Mouse (Mus musculus) stomach, embryonic 14.5 days (tissue): ENCODE results near the gene Cerk. TPM values are rescaled to one million over a fixed set of nuclear protein-coding genes. Genes with fewer than 3 reads are reported as not detected.
"Not testable (repeated sequence)": the region's sequence is repeated elsewhere in the genome, so short reads cannot be mapped to it uniquely, and the experiment has no call there.

Experiments
- ATAC-seq: fragments of 200-750 bp; cut with Nextera tagmentation; 2 replicates; pipeline ENCODE4 v1.8.0; 2017; ENCODE audit warnings: low read depth, moderate TSS enrichment; ENCODE audit not compliant: insufficient number of reproducible peaks, insufficient read depth, low FRiP score
- H3K27ac ChIP-seq: fragments of 300-500 bp; sonication (generic); 2 replicates; pipeline ENCODE4 v1.5.1; 2014; ENCODE audit warnings: mild to moderate bottlenecking, low read length, moderate library complexity, mixed read lengths
- H3K27me3 ChIP-seq: fragments of 300-500 bp; sonication (generic); 2 replicates; pipeline ENCODE4 v1.6.1; 2014; ENCODE audit warnings: low read length, control low read depth, mixed read lengths; ENCODE audit not compliant: control insufficient read depth, insufficient read depth
- H3K36me3 ChIP-seq: fragments of 300-500 bp; sonication (generic); 2 replicates; pipeline ENCODE4 v1.6.1; 2014; ENCODE audit warnings: mild to moderate bottlenecking, control low read depth, low read length, moderate library complexity, mixed read lengths; ENCODE audit not compliant: control insufficient read depth, insufficient read depth
- H3K4me1 ChIP-seq: fragments of 300-500 bp; sonication (generic); 2 replicates; pipeline ENCODE4 v1.6.1; 2014; ENCODE audit warnings: low read length, control low read depth, mixed read lengths; ENCODE audit not compliant: control insufficient read depth, insufficient read depth
- H3K4me2 ChIP-seq: fragments of 300-500 bp; sonication (generic); replicated peaks from 2 replicates; pipeline ENCODE4 v1.6.1; 2014; ENCODE audit warnings: low read depth, low read length, control low read depth
- H3K4me3 ChIP-seq: fragments of 300-500 bp; sonication (generic); 2 replicates; pipeline ENCODE4 v1.5.1; 2014; ENCODE audit warnings: low read depth, low read length, control low read depth
- H3K9ac ChIP-seq: fragments of 300-500 bp; sonication (generic); replicated peaks from 2 replicates; pipeline ENCODE4 v1.6.1; 2014; ENCODE audit warnings: low read depth, mild to moderate bottlenecking, control low read depth, low read length, moderate library complexity, mixed read lengths
- H3K9me3 ChIP-seq: fragments of 300-500 bp; sonication (generic); 2 replicates; pipeline ENCODE4 v1.6.1; 2016; ENCODE audit warnings: low read depth, low read length, control low read depth; ENCODE audit not compliant: control insufficient read depth
- WGBS: fragments of 180-500 bp; shearing (Covaris S2); extraction: QIAGEN DNeasy Blood & Tissue Kit; methylation state at CpG from one replicate; pipeline ENCODE4 v1.1.7; 2014; 5-methylcytosine and 5-hydroxymethylcytosine counted together
- polyA plus RNA-seq: library from polyadenylated mRNA; unstranded; fragments of >200 nt; fragmentation: Nextera tagmentation; extraction: Ambion mirVana; gene quantifications from 2 replicates; pipeline ENCODE4 v1.2.1, GENCODE M21; 2014

The Cerk gene
- polyA plus RNA-seq, 1 experiment from 2014 or later = 10.3 TPM

GRCm38 (mm10) chr15:86167787-86168504 is 18.0 kb downstream of the Cerk start:
- Histone ChIP-seq H3K27ac (no peak overlapping the region), H3K4me2 (no peak overlapping the region), H3K36me3 (no peaks in the 10 kb centered on the region), H3K4me1 (0 out of 2 replicates have a peak, but pooled peaks cover 2% of the 10 kb centered on the region), H3K4me3 (no peak overlapping the region), H3K9me3 (no peaks in the 10 kb centered on the region), H3K27me3 (no peaks in the 10 kb centered on the region), H3K9ac (no peak overlapping the region)
- no peak for ATAC-seq
- WGBS = 73% methylated on average over 10 of the region's 10 CpGs

- H3K27me3 ChIP-seq = no peaks in the 10 kb centered on the region
- H3K9me3 ChIP-seq = no peaks in the 10 kb centered on the region
- H3K4me3 ChIP-seq = no peak overlapping the region
- no peak for ATAC-seq
- 0 out of 2 replicates have a peak, but pooled peaks cover 2% of the 10 kb centered on the region for H3K4me1 ChIP-seq
- no peak overlapping the region for H3K9ac ChIP-seq
- 84% methylated on average over 7 of the region's 7 CpGs for WGBS
- H3K36me3 ChIP-seq = no peaks in the 10 kb centered on the region
- no peak overlapping the region for H3K27ac ChIP-seq
- H3K4me2 ChIP-seq = no peak overlapping the region
These were observed 18.8 kb downstream of the Cerk start for GRCm38 (mm10) chr15:86167032-86167655.

GRCm38 (mm10) chr15:86165811-86166590 is 19.9 kb downstream of the Cerk start:
- Histone ChIP-seq H3K9ac (no peak overlapping the region), H3K9me3 (no peaks in the 10 kb centered on the region), H3K36me3 (peaks cover 5% of the 10 kb centered on the region; the same call in 1 of the 2 replicates), H3K4me1 (0 out of 2 replicates have a peak, but pooled peaks cover 2% of the 10 kb centered on the region), H3K4me2 (no peak overlapping the region), H3K27me3 (no peaks in the 10 kb centered on the region), H3K4me3 (no peak overlapping the region), H3K27ac (no peak overlapping the region)
- no peak for ATAC-seq
- 90% methylated on average over 24 of the region's 24 CpGs for WGBS

DNA sequence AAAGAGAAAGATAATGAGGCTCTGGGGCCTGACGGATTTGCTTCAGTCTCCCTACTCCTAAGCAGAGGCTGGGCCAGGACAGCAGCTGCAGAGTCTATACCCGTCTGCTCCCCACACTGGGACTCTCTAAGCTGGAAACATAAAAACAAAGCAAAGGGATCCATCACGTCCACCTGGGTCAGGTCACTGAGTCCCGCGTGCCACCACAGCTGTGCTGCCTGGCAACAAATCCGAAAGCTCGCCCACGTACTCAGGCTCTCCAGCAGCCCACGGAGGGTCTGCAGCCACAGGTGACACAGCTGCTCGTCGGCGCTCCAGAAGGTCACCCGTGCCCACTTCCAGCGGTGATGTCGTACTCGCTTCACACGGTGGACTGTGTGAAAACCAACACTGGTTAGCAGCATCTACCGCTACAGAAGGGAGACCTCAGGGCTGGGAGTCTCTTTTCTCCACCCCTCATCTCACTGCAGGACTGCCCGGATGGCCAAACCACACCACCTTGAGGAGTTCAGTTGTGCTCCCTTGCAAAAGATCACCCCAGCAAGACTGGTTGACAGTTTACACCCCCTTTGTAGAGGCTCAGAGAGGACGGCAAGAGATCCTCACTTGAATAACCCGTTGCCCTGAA is 21.1 kb downstream of the Cerk start:
- Histone ChIP-seq H3K27ac (no peak overlapping the region), H3K9ac (no peak overlapping the region), H3K36me3 (peaks cover 5% of the 10 kb centered on the region; the same call in 1 of the 2 replicates), H3K4me3 (no peak overlapping the region), H3K9me3 (no peaks in the 10 kb centered on the region), H3K4me1 (no peaks in the 10 kb centered on the region), H3K4me2 (no peak overlapping the region), H3K27me3 (no peaks in the 10 kb centered on the region)
- 69% methylated on average over 21 of the region's 21 CpGs for WGBS
- no peak for ATAC-seq

DNA sequence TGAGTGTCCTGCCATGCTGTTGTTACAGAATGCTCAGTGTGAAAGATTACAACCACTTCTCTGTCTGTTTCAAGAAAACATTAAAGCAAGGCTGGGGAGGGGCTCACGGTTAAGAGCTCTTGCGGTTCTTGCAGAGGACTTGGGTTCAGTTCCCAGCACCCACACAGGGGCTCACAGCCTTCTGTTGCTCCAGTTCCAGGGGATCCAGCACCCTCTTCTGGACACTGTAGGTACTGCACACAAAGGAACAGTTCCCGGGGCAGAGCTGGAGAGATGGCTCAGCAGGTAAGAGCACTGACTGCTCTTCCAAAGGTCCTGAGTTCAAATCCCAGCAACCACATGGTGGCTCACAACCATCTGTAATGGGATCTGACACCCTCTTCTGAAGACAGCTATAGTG is 24.1 kb downstream of the Cerk start:
- not testable (repeated sequence) for ATAC-seq, H3K36me3 ChIP-seq

DNA sequence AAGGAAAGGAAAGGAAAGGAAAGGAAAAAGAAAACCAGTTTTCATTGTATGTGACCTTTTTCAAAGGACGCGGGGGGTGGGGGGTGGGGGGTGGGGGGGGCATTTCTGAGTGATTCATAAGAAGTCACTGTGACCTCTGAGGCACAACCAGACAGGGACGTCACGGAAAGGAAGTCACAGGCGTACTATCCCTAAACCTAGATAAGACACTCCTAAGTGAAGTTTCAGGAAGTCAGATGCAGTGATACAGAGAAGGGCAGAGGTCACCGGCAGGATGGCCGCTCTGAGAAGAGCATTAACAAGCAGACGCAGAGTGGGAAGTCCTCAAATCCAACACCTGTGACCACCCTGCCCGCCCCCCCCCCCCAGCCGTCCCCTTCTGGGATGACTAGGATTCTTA is 25.0 kb downstream of the Cerk start:
- Histone ChIP-seq H3K4me1 (no peaks in the 10 kb centered on the region), H3K9ac (no peak overlapping the region), H3K4me3 (no peak overlapping the region), H3K27ac (no peak overlapping the region), H3K9me3 (no peaks in the 10 kb centered on the region), H3K36me3 (peaks cover 5% of the 10 kb centered on the region; the same call in 1 of the 2 replicates), H3K27me3 (no peaks in the 10 kb centered on the region), H3K4me2 (no peak overlapping the region)
- 69% methylated on average over 10 of the region's 10 CpGs for WGBS
- ATAC-seq = no peak

More for the DNA sequence above, 24.1 kb downstream of the Cerk start:
- H3K9ac ChIP-seq, H3K9me3 ChIP-seq, H3K27ac ChIP-seq, H3K4me1 ChIP-seq, H3K27me3 ChIP-seq, H3K4me2 ChIP-seq, H3K4me3 ChIP-seq: not testable (repeated sequence)
- WGBS = 95% methylated on average over 3 of the region's 3 CpGs

GRCm38 (mm10) chr15:86159719-86160118 is 26.2 kb downstream of the Cerk start:
- H3K9ac ChIP-seq = no peak overlapping the region
- no peak overlapping the region for H3K27ac ChIP-seq
- no peak overlapping the region for H3K4me2 ChIP-seq
- no peaks in the 10 kb centered on the region for H3K27me3 ChIP-seq
- no peaks in the 10 kb centered on the region for H3K4me1 ChIP-seq
- WGBS = 87% methylated on average over 5 of the region's 5 CpGs
- peaks cover 5% of the 10 kb centered on the region; the same call in 1 of the 2 replicates for H3K36me3 ChIP-seq
- no peak for ATAC-seq
- no peaks in the 10 kb centered on the region for H3K9me3 ChIP-seq
- H3K4me3 ChIP-seq = no peak overlapping the region

- H3K36me3 ChIP-seq = peaks cover 5% of the 10 kb centered on the region; the same call in 1 of the 2 replicates
- no peaks in the 10 kb centered on the region for H3K27me3 ChIP-seq
- H3K9me3 ChIP-seq = no peaks in the 10 kb centered on the region
- H3K9ac ChIP-seq = no peak overlapping the region
- WGBS = 51% methylated on average over 16 of the region's 16 CpGs
- no peaks in the 10 kb centered on the region for H3K4me1 ChIP-seq
- no peak overlapping the region for H3K27ac ChIP-seq
- ATAC-seq = no peak
- H3K4me3 ChIP-seq = no peak overlapping the region
- H3K4me2 ChIP-seq = no peak overlapping the region
These were observed 26.8 kb downstream of the Cerk start for GRCm38 (mm10) chr15:86159093-86159492.
